Mouse (Mus musculus): Measurements from ENCODE around the gene Donson. TPM values are rescaled to one million over a fixed set of nuclear protein-coding genes. Genes with fewer than 3 reads are reported as not detected.

The Donson gene
- total RNA-seq, 2 experiments from 2014 or later = 24.4 to 28.8 TPM

- Histone ChIP-seq H3K27ac (no peak overlapping the region), H3K4me3 (no peak overlapping the region)
- no peak for TF ChIP-seq CTCF (conservative IDR thresholded peaks at IDR 0.05)
- no peak for DNase-seq (ENCODE audit: low spot score in 2 of 2)
These were observed 10.2 kb downstream of the Donson start for GRCm38 (mm10) chr16:91678147-91678911.

GRCm38 (mm10) chr16:91674500-91674899 is 14.1 kb downstream of the Donson start:
- TF ChIP-seq CTCF (conservative IDR thresholded peaks at IDR 0.05) = no peak
- Histone ChIP-seq H3K4me3 (no peak overlapping the region), H3K27ac (no peak overlapping the region)
- no peak for DNase-seq (ENCODE audit: low spot score in 2 of 2)

GRCm38 (mm10) chr16:91663795-91664194 is 24.8 kb downstream of the Donson start:
- no peak for DNase-seq (ENCODE audit: low spot score in 2 of 2)
- TF ChIP-seq CTCF (conservative IDR thresholded peaks at IDR 0.05) = no peak
- H3K27ac ChIP-seq = no peak overlapping the region
- H3K4me3 ChIP-seq = no peak overlapping the region

- no peak for DNase-seq (ENCODE audit: low spot score in 2 of 2)
- H3K4me3 ChIP-seq = no peak overlapping the region
- no peak overlapping the region for H3K27ac ChIP-seq
- TF ChIP-seq CTCF (conservative IDR thresholded peaks at IDR 0.05) = no peak
These were observed 26.2 kb downstream of the Donson start for GRCm38 (mm10) chr16:91662336-91662735.

- H3K27ac ChIP-seq = no peak overlapping the region
- no peak for DNase-seq (ENCODE audit: low spot score in 2 of 2)
- no peak overlapping the region for H3K4me3 ChIP-seq
- TF ChIP-seq CTCF (conservative IDR thresholded peaks at IDR 0.05) = no peak
These were observed 27.2 kb downstream of the Donson start for GRCm38 (mm10) chr16:91661397-91661796.

GRCm38 (mm10) chr16:91659798-91660197 is 28.8 kb downstream of the Donson start:
- Histone ChIP-seq H3K27ac (no peak overlapping the region), H3K4me3 (no peak overlapping the region)
- no peak for TF ChIP-seq CTCF (conservative IDR thresholded peaks at IDR 0.05)
- no peak for DNase-seq (ENCODE audit: low spot score in 2 of 2)

GRCm38 (mm10) chr16:91658471-91658870 is 30.1 kb downstream of the Donson start:
- no peak for TF ChIP-seq CTCF (conservative IDR thresholded peaks at IDR 0.05)
- H3K27ac ChIP-seq = no peak overlapping the region
- DNase-seq (ENCODE audit: low spot score in 2 of 2) = no peak
- no peak overlapping the region for H3K4me3 ChIP-seq

- Histone ChIP-seq H3K4me3 (no peak overlapping the region), H3K27ac (no peak overlapping the region)
- no peak for DNase-seq (ENCODE audit: low spot score in 2 of 2)
- no peak for TF ChIP-seq CTCF (conservative IDR thresholded peaks at IDR 0.05)
These were observed 31.3 kb downstream of the Donson start for GRCm38 (mm10) chr16:91657285-91657684.

GRCm38 (mm10) chr16:91655285-91655684 is 33.3 kb downstream of the Donson start:
- no peak overlapping the region for H3K27ac ChIP-seq
- no peak for DNase-seq (ENCODE audit: low spot score in 2 of 2)
- no peak for TF ChIP-seq CTCF (conservative IDR thresholded peaks at IDR 0.05)
- H3K4me3 ChIP-seq = no peak overlapping the region

GRCm38 (mm10) chr16:91652191-91652590 is 36.4 kb downstream of the Donson start:
- Histone ChIP-seq H3K4me3 (no peak overlapping the region), H3K27ac (no peak overlapping the region)
- DNase-seq (ENCODE audit: low spot score in 2 of 2) = no peak
- no peak for TF ChIP-seq CTCF (conservative IDR thresholded peaks at IDR 0.05)

GRCm38 (mm10) chr16:91649781-91650180 is 38.8 kb downstream of the Donson start:
- no peak overlapping the region; the same call in 1 of the 2 replicates for H3K4me3 ChIP-seq
- no peak for DNase-seq (ENCODE audit: low spot score in 2 of 2)
- no peak for TF ChIP-seq CTCF (conservative IDR thresholded peaks at IDR 0.05)
- no peak overlapping the region for H3K27ac ChIP-seq

GRCm38 (mm10) chr16:91649246-91649645 is 39.3 kb downstream of the Donson start:
- no peak for TF ChIP-seq CTCF (conservative IDR thresholded peaks at IDR 0.05)
- no peak overlapping the region for H3K27ac ChIP-seq
- peak overlapping the region; percentile 78 for H3K4me3 ChIP-seq

GRCm38 (mm10) chr16:91648220-91648550 is 40.4 kb downstream of the Donson start:
- Histone ChIP-seq H3K27ac (peak overlapping the region; percentile 99), H3K4me3 (peak overlapping the region; percentile 78)
- peak; percentile 55 to 76 for DNase-seq (ENCODE audit: low spot score in 2 of 2)
- no peak for TF ChIP-seq CTCF (conservative IDR thresholded peaks at IDR 0.05)

More at GRCm38 (mm10) chr16:91649246-91649645, 39.3 kb downstream of the Donson start:
- no peak for DNase-seq (ENCODE audit: low spot score in 2 of 2)
